Mouse (Mus musculus): ENCODE data around the gene Ddias.

Ddias gene

DNA sequence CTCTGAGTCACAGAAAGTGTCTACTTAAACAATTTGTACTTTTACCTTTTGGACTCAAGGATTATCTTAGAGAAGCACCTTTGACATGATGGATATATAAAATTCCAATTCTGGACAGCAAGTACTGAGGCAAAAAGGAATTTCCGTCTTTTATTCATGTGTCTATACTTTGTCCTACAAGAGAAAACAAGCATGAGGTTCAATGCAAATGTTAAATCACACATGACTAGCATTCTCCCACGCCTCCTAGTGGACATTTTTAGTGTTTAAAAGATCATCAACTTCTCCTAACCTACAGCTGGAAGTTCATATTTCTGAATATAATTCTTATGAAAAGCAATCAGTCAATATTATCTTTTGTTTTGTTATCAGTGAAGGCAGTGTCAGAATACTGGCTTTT lies 7.5 kb downstream of the Ddias start:
- no peak for DNase-seq (ENCODE audit: extremely low spot score, low spot score)

DNA sequence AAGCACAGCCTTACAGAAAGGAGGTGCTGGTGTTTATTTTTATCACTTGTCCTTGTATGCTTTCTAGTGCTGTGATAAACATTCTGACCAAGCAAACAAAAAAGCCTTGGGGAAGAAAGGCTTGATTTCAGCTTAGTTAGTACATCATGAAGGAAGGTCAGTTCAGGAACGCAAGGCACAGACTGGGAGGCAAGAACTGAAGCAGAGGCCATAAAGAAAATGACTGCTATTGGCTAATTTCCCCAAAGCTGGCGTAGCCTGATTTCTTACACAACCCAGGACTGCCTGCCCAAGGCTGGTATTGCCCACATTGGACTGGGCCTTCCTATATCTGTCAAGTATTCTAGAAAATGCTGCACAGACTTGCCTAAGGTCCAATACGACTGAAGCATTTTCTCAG lies 25.8 kb downstream of the Ddias start:
- DNase-seq (ENCODE audit: extremely low spot score, low spot score): no peak

- DNase-seq (ENCODE audit: extremely low spot score, low spot score): no peak
These were observed 31.8 kb downstream of the Ddias start for GRCm38 (mm10) chr7:92842254-92842653.

GRCm38 (mm10) chr7:92837907-92838306 lies 36.1 kb downstream of the Ddias start:
- no peak for DNase-seq (ENCODE audit: extremely low spot score, low spot score)

- DNase-seq (ENCODE audit: extremely low spot score, low spot score): no peak
These were observed 36.8 kb downstream of the Ddias start for GRCm38 (mm10) chr7:92837226-92837625.

- DNase-seq (ENCODE audit: extremely low spot score, low spot score): no peak
These were observed 37.6 kb downstream of the Ddias start for GRCm38 (mm10) chr7:92836447-92836846.

GRCm38 (mm10) chr7:92834391-92834790 lies 39.7 kb downstream of the Ddias start:
- DNase-seq (ENCODE audit: extremely low spot score, low spot score): no peak

DNA sequence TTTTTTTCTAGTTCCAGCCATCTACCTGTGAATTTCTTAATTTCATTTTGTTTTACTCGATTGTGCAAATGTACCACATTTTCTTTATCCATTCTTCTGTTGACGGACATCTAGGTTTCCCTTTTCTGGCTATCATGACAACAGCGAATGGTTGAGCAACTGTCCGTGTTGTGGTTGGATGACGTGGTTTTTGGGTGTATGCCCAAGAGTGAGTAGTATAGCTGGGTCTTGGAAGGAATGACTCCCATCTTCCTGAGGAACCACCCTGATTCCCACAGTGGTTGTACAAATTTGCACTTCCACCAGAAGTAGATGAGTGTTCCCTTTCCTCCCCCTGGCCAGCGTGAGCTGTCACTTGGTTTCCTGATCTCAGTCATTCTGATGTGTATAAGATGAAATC lies 41.7 kb downstream of the Ddias start:
- DNase-seq (ENCODE audit: extremely low spot score, low spot score): no peak

DNA sequence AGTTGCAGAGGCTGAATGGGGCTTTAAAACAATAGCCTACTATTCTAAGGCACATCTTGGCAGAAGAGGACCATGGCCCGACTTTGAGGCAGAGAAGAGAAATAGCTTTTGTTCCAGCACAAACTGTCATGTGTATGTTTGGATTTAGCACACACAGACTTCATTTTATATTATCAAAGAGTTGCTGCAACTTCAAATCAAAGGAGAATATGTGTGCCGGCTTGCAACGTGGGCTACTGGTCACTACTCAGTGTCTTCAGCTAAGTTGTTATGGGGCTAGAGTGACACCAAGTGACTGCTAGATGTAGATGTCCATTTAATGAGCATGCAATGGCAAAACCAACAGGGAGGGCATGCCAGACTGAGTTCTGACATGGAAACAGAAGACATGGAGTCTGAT lies 46.1 kb downstream of the Ddias start:
- DNase-seq (ENCODE audit: extremely low spot score, low spot score): no peak

DNA sequence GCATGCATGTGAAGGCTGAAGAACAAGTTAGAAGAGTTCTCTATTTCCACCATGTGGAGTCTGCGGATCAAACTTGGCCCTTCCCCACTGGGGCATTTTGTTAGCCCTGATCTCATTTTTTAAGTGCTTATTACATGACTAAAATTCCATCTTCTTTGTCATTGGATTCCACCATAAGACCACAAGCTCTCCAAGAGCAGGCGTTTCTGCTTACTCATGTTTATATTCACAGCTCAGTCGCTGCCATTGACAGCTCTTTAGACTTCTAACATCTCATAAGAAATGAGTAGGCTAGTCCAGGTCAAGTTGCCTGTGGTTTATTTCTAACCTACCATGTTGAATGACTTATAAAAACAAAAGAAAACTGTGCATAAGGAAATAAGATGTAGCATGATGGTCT lies 47.8 kb downstream of the Ddias start:
- no peak for DNase-seq (ENCODE audit: extremely low spot score, low spot score)

DNA sequence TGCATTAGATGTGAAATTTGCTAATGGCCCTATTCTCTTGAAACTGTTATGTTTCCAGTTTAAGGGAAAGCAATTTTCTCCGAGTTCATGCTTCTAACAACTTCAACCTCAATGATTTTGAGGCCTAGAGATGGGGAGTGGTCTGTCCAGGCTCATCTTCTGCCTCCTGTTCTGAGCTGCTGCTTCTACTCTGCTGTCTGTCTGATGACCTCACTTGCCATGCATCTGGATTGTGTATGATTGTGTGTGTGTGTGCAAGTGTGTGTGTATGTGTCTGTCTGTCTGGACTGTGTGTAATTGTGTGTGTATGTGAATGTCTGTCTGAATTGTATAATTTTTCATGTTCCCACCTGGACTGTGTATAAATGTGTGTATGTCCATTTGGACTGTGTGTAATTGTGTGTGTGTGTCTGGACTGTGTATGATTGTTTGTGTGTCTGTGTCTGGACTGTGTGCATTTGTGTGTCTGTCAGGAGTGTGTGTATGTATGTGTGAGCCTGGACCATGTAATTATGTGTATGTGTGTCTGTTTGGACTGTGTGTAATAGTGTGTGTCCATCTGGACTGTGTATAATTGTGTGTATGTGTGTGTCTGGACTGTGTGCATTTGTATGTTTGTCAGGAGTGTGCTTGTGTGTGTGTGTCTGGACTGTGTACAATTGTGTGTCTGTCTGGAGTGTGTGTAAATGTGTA lies 51.5 kb downstream of the Ddias start:
- DNase-seq (ENCODE audit: extremely low spot score, low spot score): no peak

DNA sequence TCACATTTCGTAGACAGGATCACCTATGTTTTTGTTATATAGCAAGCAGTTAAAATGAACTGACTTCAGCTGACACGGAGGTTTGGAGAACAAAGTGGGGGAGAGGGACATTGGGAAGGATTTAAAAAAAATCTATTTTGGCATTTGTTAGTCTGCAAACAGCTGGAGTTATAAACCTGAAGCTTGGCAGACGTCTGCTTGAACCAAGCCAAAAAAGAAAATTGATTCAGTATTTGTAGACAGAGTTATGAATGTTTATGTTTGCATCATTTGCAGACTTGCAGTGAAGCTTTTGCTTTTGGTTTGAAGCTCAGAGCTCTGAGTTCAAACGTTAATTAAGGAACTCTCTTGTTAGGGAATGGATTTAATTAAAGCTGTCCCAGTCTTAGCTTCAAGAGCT lies 52.2 kb downstream of the Ddias start:
- DNase-seq (ENCODE audit: extremely low spot score, low spot score): no peak

DNA sequence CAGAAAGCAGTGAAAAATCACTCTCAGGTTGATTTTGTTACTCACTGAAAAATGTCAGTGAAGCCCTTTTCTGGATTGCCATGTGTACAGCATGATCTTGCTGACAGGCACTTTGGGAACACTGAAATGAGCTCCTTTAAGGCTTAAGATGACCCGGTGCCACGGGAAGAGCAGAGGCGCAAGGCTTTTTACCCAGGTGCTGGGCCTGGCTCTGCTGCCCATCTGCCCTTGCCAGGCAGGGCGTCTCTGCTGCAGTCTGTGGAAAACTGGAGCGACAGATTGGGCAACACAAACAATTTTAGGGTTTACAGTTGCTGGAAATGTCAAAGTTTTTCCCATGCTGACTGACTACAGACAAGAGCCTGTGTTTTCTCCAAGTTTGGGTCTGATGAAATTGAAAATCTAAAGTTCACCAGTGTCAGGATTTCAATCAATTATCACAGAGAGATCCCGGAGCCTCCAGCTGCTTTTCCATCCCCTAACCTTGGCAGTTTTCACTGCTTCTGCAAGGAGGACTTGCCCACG lies 53.0 kb downstream of the Ddias start:
- DNase-seq (ENCODE audit: extremely low spot score, low spot score): no peak

GRCm38 (mm10) chr7:92820410-92820809 lies 53.6 kb downstream of the Ddias start:
- DNase-seq (ENCODE audit: extremely low spot score, low spot score): no peak

DNA sequence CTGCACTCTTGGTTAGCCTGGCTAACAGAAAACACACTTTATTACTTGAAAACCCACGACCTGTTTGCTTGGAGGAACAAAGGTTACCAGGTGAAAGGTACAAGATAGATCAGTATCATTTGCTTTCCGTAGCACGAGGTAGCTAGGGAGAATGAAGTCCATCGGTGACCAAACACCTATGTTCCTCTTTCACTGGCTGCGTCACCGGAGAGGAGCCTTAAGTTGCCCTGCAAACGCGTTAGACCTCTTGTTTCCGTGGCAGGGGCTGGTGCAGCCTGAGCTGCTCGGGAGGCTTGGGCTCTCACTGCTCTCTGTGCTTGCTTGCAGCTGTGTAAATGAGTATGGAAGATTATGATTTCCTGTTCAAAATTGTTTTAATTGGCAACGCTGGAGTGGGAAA lies 54.4 kb downstream of the Ddias start:
- DNase-seq (ENCODE audit: extremely low spot score, low spot score): no peak

- DNase-seq (ENCODE audit: extremely low spot score, low spot score): no peak
These were observed 56.2 kb downstream of the Ddias start for GRCm38 (mm10) chr7:92817886-92818285.

- DNase-seq (ENCODE audit: extremely low spot score, low spot score): no peak
These were observed 56.8 kb downstream of the Ddias start for GRCm38 (mm10) chr7:92817242-92817641.

GRCm38 (mm10) chr7:92811667-92812279 lies 62.3 kb downstream of the Ddias start:
- DNase-seq (ENCODE audit: extremely low spot score, low spot score): no peak

Data from neural tube, embryonic 10.5 days (tissue).